Mouse (Mus musculus) naive thymus-derived CD4-positive, alpha-beta T cell, adult 2 months (primary cell): ENCODE data around the gene Rtn4r.
"Not testable (repeated sequence)": the region's sequence is repeated elsewhere in the genome, so short reads cannot be mapped to it uniquely, and the experiment has no call there.

Experiments used
- DNase-seq: peaks from one replicate; pipeline ENCODE4 v3.0.0-alpha.2; 2011; ENCODE audit warnings: low read depth

Gene Rtn4r

GRCm38 (mm10) chr16:18194208-18194985 is 67.0 kb downstream of the Rtn4r start:
- no peak for DNase-seq

DNA sequence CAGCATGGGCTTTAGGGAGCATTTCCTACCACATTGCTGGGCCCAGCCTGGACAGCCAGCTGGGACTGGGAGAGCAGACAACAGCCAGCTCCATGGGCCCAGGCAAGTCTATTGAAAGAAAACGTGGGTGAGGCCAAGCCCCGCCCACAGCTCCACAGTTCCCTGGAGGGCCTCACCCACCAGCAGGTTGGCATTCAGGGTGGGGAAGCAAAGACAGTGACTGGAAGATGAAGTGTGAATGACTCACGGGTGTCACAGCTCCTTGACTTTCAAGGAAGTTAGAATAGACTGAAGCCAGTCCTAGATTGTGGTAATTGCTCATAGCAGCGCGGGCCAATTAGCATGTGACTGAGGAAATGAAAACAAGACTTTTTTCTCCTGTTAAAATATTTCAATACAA is 67.6 kb downstream of the Rtn4r start:
- no peak for DNase-seq

GRCm38 (mm10) chr16:18195561-18195960 is 68.1 kb downstream of the Rtn4r start:
- not testable (repeated sequence) for DNase-seq

GRCm38 (mm10) chr16:18197881-18198280 is 70.4 kb downstream of the Rtn4r start:
- no peak for DNase-seq

DNA sequence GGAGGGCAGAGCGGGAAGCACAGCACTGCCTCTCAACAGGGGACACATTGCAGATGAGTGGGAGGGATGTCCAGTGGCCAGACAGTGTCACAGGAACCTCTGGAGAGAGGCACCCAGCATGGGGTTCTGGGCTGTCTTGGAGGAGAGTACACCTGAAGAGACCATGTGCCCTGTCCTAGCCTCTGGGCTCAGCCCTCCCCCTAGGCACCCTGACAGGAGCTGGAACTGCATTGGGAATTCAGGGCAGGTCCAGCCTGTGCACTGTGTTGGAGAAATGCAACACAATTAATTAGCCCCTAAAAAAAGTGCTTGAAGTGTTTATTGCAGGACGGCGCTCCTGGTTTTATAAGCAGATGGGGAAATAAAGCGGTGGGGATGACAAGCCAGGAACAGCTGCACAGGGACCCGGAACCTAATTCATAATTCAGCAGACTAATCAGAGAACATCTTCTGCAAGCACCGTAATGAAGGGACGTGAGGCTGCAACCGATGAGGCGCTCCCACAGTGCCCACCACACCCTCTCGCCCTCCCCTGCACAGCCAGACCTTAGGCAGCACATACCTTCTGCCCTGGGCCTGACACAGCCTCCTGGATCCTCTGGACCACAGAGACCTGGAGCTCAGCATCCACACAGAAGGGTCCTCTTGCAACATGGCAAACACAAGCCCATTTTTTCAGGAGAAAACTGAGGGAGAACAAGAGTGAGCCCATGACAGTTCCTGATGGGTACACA is 71.1 kb downstream of the Rtn4r start:
- no peak for DNase-seq

DNA sequence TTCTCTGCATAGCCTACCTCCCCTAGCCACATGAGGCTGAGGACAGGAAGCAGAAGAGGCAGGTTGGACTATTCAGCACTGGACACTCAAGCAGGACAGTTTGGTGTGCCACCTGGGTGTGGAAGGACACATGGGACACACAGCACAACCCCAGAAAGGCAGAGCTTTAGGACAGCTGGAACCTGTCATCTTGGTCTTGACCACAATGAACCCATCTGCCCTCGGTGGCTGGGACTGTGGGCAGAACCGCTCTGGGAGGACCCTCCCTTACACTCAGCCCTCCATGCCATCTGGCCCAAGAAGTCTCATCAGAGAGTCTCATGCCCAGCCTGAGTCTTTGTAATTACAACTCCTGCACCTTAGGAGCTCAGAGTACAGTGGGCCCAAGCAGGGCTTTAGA is 72.6 kb downstream of the Rtn4r start:
- DNase-seq = no peak

- no peak for DNase-seq
Observed at GRCm38 (mm10) chr16:18201620-18202019, 74.2 kb downstream of the Rtn4r start.
